Mouse (Mus musculus) ES-Bruce4 (cell line): ENCODE data around the gene Tnks2.

Source experiments
- CTCF ChIP-seq: IDR thresholded peaks from one replicate; pipeline ENCODE4 v1.8.1; 2011; ENCODE audit warnings: low read depth, low read length
- EP300 ChIP-seq: IDR thresholded peaks from 2 replicates; pipeline ENCODE4 v1.6.1; 2011; ENCODE audit warnings: low read depth, low read length; ENCODE audit not compliant: insufficient read depth
- POLR2A ChIP-seq: IDR thresholded peaks from one replicate; pipeline ENCODE4 v1.8.1; 2011; ENCODE audit warnings: low read length; ENCODE audit not compliant: insufficient read depth

GRCm38 (mm10) chr19:36874651-36875050 lies 40.6 kb downstream of the Tnks2 start:
- TF ChIP-seq CTCF (no peak), EP300 (no peak), POLR2A (no peak)
